Mouse (Mus musculus): Measurements from ENCODE around the gene Itga9. TPM values are rescaled to one million over a fixed set of nuclear protein-coding genes. Genes with fewer than 3 reads are reported as not detected.

Gene Itga9
- polyA plus RNA-seq, 1 experiment from 2014 or later: 1.6 TPM

DNA sequence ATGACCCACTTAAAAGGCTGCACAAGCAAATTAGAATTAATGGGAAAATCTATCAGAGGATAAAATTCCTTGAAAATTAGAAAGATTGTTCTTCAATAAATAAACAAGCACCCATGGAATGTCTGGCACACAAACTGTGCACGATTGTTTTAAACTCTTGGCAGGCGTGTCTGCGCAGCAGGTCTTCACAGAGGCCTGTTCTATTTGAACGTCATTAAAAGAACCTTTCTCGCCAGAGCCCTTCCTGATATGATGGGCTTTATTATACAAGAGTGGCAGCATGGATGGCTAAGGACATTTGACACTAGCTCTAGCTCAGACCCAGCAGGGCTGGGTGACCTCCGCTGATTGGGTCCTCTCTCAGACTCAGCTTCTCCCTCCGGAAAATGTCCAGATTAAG, 192.6 kb downstream of the Itga9 start:
- WGBS: 45% methylated on average over 7 of the region's 7 CpGs
- Histone ChIP-seq H3K4me2 (replicated peaks) (no peak overlapping the region), H3K9ac (replicated peaks) (no peak overlapping the region), H3K4me3 (no peak overlapping the region), H3K36me3 (no peaks in the 10 kb centered on the region), H3K27ac (replicated peaks) (no peak overlapping the region), H3K9me3 (no peaks in the 10 kb centered on the region), H3K27me3 (no peaks in the 10 kb centered on the region), H3K4me1 (peaks cover 8% of the 10 kb centered on the region; the same call in 1 of the 2 replicates)
- ATAC-seq (replicated peaks): no peak

DNA sequence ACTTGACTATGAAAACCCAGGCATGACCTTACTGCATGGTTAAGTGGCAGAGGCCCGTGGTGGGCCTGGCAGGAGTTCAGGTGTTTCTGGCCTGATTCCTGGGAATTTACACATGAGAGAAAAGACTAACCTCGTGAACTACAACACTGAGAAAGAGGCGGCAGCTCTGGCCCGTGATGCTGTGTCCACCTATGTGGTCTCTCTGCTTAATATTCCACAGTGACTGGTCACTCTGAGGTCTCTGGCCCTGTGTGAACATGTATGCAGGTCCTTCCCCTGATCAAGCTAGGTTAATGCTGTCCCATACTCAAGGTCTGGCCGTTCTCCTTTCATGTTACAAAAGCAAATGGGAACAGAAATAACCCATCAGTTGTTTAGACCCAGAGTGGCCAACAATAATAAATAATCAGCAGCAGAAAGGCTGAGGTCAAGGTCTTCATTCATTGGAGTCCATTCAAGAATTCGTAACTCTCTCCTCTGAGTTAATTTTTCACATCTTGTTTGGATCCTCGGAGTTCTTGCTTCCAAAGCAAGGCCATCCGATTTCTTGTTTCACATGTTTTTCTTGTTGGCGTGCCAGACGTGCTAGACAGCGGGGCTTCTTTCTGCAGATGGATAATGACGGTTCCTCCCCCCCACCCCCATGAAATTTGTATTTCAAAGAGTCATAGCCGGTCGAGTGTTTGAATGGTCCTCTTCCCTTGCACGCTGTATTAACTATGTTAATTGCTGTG, 194.9 kb downstream of the Itga9 start:
- H3K4me3 ChIP-seq: no peak overlapping the region
- no peaks in the 10 kb centered on the region for H3K36me3 ChIP-seq
- H3K27me3 ChIP-seq: no peaks in the 10 kb centered on the region
- no peak overlapping the region for H3K27ac ChIP-seq (replicated peaks)
- H3K4me1 ChIP-seq: peaks cover 8% of the 10 kb centered on the region; the same call in 1 of the 2 replicates
- H3K9me3 ChIP-seq: no peaks in the 10 kb centered on the region
- H3K4me2 ChIP-seq (replicated peaks): no peak overlapping the region
- ATAC-seq (replicated peaks): no peak
- no peak overlapping the region for H3K9ac ChIP-seq (replicated peaks)
- WGBS: 49% methylated on average over 15 of the region's 15 CpGs

DNA sequence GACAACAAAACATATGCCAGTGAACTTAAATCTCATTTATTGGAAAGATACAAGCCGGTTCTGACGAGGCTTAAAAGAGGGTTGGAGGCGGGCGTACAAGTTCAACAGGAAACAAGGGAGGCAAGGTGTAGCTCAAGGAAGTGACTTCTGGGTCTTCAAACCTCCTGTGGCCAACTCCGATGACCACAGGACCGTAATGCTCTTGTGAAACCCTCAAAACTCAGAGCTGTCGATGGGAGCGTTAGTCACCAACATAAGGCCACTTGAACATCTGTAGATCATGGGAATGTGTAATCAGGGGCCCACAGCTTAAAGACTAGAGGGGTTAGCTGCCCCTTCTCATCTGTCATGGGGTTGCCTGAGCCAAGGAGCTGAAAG, 195.4 kb downstream of the Itga9 start:
- H3K4me2 ChIP-seq (replicated peaks): no peak overlapping the region
- H3K36me3 ChIP-seq: no peaks in the 10 kb centered on the region
- 75% methylated on average over 8 of the region's 8 CpGs for WGBS
- no peak overlapping the region for H3K4me3 ChIP-seq
- H3K9ac ChIP-seq (replicated peaks): no peak overlapping the region
- no peaks in the 10 kb centered on the region for H3K9me3 ChIP-seq
- no peak for ATAC-seq (replicated peaks)
- H3K27me3 ChIP-seq: no peaks in the 10 kb centered on the region
- no peak overlapping the region for H3K27ac ChIP-seq (replicated peaks)
- H3K4me1 ChIP-seq: peaks cover 8% of the 10 kb centered on the region; the same call in 1 of the 2 replicates

DNA sequence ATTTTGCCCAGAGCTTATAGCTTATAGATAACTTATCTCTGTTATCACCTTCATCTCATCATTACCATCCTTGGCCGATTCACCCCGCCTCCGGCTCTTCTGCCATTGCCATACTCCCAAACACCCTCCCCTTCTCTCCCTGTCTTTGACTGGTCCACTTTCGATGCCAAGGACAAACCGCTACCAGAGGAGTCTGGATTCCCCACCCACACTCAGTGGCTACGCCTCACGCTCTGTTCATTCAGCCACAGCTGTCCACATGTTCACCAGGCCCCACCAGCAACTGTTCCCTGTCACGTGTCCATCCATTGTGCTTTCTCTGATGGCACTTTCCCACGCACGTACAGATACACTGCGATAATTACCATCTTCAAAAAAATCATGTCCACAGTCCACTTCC, 195.9 kb downstream of the Itga9 start:
- H3K27me3 ChIP-seq: no peaks in the 10 kb centered on the region
- no peak overlapping the region for H3K27ac ChIP-seq (replicated peaks)
- no peak overlapping the region for H3K4me3 ChIP-seq
- no peak overlapping the region for H3K4me2 ChIP-seq (replicated peaks)
- H3K9ac ChIP-seq (replicated peaks): no peak overlapping the region
- ATAC-seq (replicated peaks): no peak
- 96% methylated on average over 11 of the region's 11 CpGs for WGBS
- H3K9me3 ChIP-seq: no peaks in the 10 kb centered on the region
- no peaks in the 10 kb centered on the region for H3K36me3 ChIP-seq
- peaks cover 8% of the 10 kb centered on the region; the same call in 1 of the 2 replicates for H3K4me1 ChIP-seq

- Histone ChIP-seq H3K27ac (replicated peaks) (no peak overlapping the region), H3K4me2 (replicated peaks) (no peak overlapping the region), H3K36me3 (no peaks in the 10 kb centered on the region), H3K27me3 (no peaks in the 10 kb centered on the region), H3K9ac (replicated peaks) (no peak overlapping the region), H3K4me3 (no peak overlapping the region), H3K9me3 (no peaks in the 10 kb centered on the region), H3K4me1 (0 out of 2 replicates have a peak, but pooled peaks cover 2% of the 10 kb centered on the region)
- no peak for ATAC-seq (replicated peaks)
- 92% methylated on average over 6 of the region's 6 CpGs for WGBS
Measured at GRCm38 (mm10) chr9:118805740-118806139, 199.2 kb downstream of the Itga9 start.

- no peaks in the 10 kb centered on the region for H3K9me3 ChIP-seq
- no peaks in the 10 kb centered on the region for H3K27me3 ChIP-seq
- no peak overlapping the region for H3K9ac ChIP-seq (replicated peaks)
- no peaks in the 10 kb centered on the region for H3K4me1 ChIP-seq
- WGBS: over 99% methylated on average over 3 of the region's 3 CpGs
- no peaks in the 10 kb centered on the region for H3K36me3 ChIP-seq
- no peak overlapping the region for H3K27ac ChIP-seq (replicated peaks)
- H3K4me3 ChIP-seq: no peak overlapping the region
- no peak for ATAC-seq (replicated peaks)
- H3K4me2 ChIP-seq (replicated peaks): no peak overlapping the region
Measured at GRCm38 (mm10) chr9:118807669-118808068, 201.2 kb downstream of the Itga9 start.

DNA sequence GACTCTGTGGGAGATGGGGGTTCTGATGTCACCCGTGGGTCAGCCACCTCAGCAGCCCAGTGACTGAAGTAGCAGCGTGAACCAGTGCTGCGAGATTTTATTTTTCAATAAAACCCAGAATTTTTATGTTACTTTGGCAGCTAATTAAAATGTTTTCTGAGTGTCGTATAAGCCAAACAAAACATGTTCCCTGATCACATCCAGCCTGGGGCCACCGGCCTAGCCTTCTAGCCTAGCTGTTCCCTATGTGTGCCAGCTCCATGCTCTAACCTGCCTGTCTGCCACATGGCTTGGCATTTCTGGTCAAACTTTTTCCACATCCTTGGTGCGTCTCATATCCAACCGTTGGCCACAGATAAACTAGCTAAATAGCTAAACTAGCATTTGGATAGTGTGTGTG, 205.7 kb downstream of the Itga9 start:
- no peak for ATAC-seq (replicated peaks)
- Histone ChIP-seq H3K4me1 (no peaks in the 10 kb centered on the region), H3K27me3 (no peaks in the 10 kb centered on the region), H3K27ac (replicated peaks) (no peak overlapping the region), H3K9ac (replicated peaks) (no peak overlapping the region), H3K36me3 (no peaks in the 10 kb centered on the region), H3K4me3 (no peak overlapping the region), H3K9me3 (no peaks in the 10 kb centered on the region), H3K4me2 (replicated peaks) (no peak overlapping the region)
- 90% methylated on average over 7 of the region's 7 CpGs for WGBS

DNA sequence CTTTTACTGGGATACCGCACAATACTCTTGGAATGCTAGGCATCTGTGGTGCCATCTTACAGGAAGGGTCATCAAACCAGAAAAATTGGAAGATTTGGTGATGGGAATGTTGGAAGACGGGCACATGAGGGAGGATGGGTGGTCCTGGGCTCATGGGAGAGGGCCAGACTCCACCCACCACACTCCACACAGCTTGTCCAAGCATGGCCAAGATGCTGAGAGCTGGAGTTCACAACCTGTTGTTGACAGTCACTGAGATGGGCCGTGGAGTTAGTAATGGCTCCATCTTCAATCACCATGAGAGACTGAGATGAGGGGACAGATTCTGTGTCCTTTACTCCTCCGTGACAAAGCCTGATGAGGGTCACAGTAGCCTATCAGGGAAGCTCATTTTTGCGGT, 207.0 kb downstream of the Itga9 start:
- WGBS: 84% methylated on average over 5 of the region's 5 CpGs
- H3K4me3 ChIP-seq: no peak overlapping the region
- H3K27me3 ChIP-seq: no peaks in the 10 kb centered on the region
- no peaks in the 10 kb centered on the region for H3K36me3 ChIP-seq
- no peak for ATAC-seq (replicated peaks)
- H3K4me1 ChIP-seq: peaks cover 1% of the 10 kb centered on the region; the same call in 1 of the 2 replicates
- no peak overlapping the region for H3K4me2 ChIP-seq (replicated peaks)
- H3K9ac ChIP-seq (replicated peaks): no peak overlapping the region
- H3K9me3 ChIP-seq: no peaks in the 10 kb centered on the region
- H3K27ac ChIP-seq (replicated peaks): no peak overlapping the region

DNA sequence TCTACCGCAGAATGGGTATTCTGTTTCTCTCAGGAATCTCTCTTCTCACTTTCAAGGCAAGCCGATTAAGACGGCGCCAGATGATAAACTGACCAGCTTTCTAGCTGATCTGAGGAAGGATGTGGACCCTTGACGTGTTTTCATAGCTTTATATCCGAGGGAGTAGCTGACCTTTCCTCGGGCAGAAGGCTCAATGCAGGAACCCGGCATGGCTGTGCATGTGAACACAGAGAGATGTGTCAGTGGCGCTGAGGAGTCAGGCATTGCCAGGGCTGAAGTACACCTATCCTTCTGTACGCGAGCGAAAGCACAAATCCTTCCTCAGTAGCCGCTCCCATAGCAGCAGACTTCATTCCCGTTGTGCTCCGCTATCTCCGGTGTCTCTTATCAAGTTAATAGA, 207.6 kb downstream of the Itga9 start:
- peaks cover 3% of the 10 kb centered on the region; the same call in 1 of the 2 replicates for H3K4me1 ChIP-seq
- H3K4me2 ChIP-seq (replicated peaks): no peak overlapping the region
- 94% methylated on average over 16 of the region's 16 CpGs for WGBS
- no peak for ATAC-seq (replicated peaks)
- H3K27me3 ChIP-seq: no peaks in the 10 kb centered on the region
- no peak overlapping the region for H3K27ac ChIP-seq (replicated peaks)
- no peaks in the 10 kb centered on the region for H3K9me3 ChIP-seq
- H3K4me3 ChIP-seq: no peak overlapping the region
- no peaks in the 10 kb centered on the region for H3K36me3 ChIP-seq
- H3K9ac ChIP-seq (replicated peaks): no peak overlapping the region

- Histone ChIP-seq H3K27ac (replicated peaks) (no peak overlapping the region), H3K4me2 (replicated peaks) (no peak overlapping the region), H3K27me3 (no peaks in the 10 kb centered on the region), H3K4me3 (no peak overlapping the region), H3K9me3 (no peaks in the 10 kb centered on the region), H3K36me3 (no peaks in the 10 kb centered on the region), H3K4me1 (peaks cover 3% of the 10 kb centered on the region; the same call in 1 of the 2 replicates), H3K9ac (replicated peaks) (no peak overlapping the region)
- no peak for ATAC-seq (replicated peaks)
- WGBS: 88% methylated on average over 8 of the region's 8 CpGs
Measured at GRCm38 (mm10) chr9:118814461-118814860, 208.0 kb downstream of the Itga9 start.

DNA sequence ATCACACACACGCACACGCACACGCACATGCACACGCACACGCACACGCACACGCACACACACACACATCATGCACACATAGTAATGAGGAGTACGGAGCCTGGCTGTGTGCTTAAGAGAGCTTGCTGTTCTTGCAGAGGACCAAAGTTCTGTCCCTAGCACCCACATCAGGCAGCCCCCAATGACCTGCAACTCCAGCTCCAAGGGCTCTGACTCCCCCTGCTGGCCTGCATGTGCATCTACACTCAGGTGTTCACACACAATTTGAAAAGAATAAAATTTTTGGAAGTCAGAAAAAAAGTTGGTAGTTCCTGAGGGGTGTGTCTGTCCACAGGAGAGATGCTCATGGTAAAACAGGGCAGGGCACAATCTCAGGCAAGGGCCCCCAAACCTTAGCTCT, 209.1 kb downstream of the Itga9 start:
- 98% methylated on average over 8 of the region's 8 CpGs for WGBS
- Histone ChIP-seq H3K36me3 (no peaks in the 10 kb centered on the region), H3K4me2 (replicated peaks) (no peak overlapping the region), H3K9ac (replicated peaks) (no peak overlapping the region), H3K9me3 (no peaks in the 10 kb centered on the region), H3K4me3 (no peak overlapping the region), H3K4me1 (peaks cover 3% of the 10 kb centered on the region; the same call in 1 of the 2 replicates), H3K27ac (replicated peaks) (no peak overlapping the region), H3K27me3 (no peaks in the 10 kb centered on the region)
- no peak for ATAC-seq (replicated peaks)

DNA sequence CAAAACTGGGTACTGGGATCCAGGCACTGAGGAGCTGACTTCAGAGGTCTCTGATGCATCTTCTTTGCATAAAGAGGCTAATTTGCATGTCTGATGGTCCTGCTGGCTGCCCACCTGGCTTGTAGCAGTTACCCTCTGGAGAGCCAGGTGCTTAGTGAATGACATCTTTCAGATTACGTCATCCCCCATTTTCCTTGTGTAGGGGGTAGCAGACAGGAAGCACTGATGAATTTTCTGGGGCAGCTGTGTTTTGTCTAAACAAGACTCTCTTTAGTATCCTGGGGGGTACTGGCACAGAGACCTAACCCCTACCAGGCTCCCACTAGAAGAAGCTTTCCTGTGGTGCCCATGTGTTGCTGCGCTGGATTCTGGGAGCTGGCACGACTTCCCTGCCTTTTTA, 212.0 kb downstream of the Itga9 start:
- 55% methylated on average over 3 of the region's 3 CpGs for WGBS
- Histone ChIP-seq H3K36me3 (no peaks in the 10 kb centered on the region), H3K9me3 (no peaks in the 10 kb centered on the region), H3K4me1 (peaks cover 14% of the 10 kb centered on the region), H3K9ac (replicated peaks) (no peak overlapping the region), H3K27ac (replicated peaks) (no peak overlapping the region), H3K4me2 (replicated peaks) (no peak overlapping the region), H3K27me3 (no peaks in the 10 kb centered on the region), H3K4me3 (no peak overlapping the region)
- no peak for ATAC-seq (replicated peaks)

All from forebrain, embryonic 15.5 days (tissue).